Mouse (Mus musculus) adrenal gland, postnatal 4 days (tissue): ENCODE data around the gene Ackr1. TPM values are rescaled to one million over a fixed set of nuclear protein-coding genes. Genes with fewer than 3 reads are reported as not detected.
"Not testable (repeated sequence)": the region's sequence is repeated elsewhere in the genome, so short reads cannot be mapped to it uniquely, and the experiment has no call there.

ENCODE experiments used
- DNase-seq, 2 experiments: peaks; one replicate each; pipeline ENCODE4 v3.0.0; 2021 to 2022; ENCODE audit warnings: low spot score in 2 of 2, mixed read lengths in 2 of 2
- total RNA-seq, 2 experiments: library from RNA; stranded (reverse); gene quantifications; 2 replicates each; pipeline ENCODE4 v1.2.3; 2021

The Ackr1 gene
- total RNA-seq, 2 experiments from 2014 or later, result 5.0 to 6.2 TPM

GRCm38 (mm10) chr1:173349946-173350345, 16.4 kb upstream of the Ackr1 start:
- DNase-seq, result no peak

GRCm38 (mm10) chr1:173349192-173349591, 15.6 kb upstream of the Ackr1 start:
- no peak for DNase-seq

GRCm38 (mm10) chr1:173348527-173348926, 15.0 kb upstream of the Ackr1 start:
- DNase-seq, result no peak

DNA sequence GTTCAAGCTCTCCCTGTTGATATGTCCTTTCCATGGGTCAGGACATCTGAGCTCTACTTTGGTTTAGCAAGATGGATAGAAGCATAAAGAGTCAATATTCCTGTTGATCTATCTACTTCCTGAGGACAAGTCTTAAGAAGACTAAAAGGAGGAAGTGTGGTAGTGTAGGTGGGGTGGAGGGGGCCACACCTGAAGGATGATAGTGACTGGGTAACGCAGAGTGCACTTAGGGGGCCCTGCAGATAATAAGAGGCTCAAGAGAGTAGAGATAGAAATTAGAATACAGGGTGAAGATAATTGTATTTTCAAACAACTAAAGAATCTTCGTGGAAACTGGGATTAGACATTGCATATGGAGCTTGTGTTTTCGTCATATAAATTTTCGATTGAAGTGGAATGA, 11.6 kb upstream of the Ackr1 start:
- no peak for DNase-seq

- DNase-seq, result no peak
Observed at GRCm38 (mm10) chr1:173343934-173344333, 10.4 kb upstream of the Ackr1 start.

GRCm38 (mm10) chr1:173342425-173342824, 8.9 kb upstream of the Ackr1 start:
- DNase-seq, result no peak

GRCm38 (mm10) chr1:173339543-173339942, 6.0 kb upstream of the Ackr1 start:
- DNase-seq, result peak in 1 of 2 experiments; percentile 16

DNA sequence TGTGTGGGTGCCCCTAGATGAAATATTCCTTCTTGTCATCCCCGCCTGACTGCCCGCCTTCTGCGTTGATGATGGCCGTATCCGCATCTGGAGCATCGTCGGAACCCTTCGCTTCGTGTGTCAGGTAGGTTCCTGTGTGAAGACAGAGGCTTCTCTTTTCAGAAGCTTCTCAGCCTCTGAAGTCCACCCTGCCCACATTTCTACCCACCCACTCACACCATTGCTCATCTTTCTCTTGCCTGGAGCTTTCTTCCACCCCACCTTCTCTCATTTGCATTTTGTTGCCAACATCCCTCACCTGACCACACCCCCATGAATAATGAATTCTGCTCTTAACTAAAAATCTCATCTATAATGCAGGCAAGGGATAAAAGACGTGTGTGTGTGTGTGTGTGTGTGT, 3.5 kb upstream of the Ackr1 start:
- no peak for DNase-seq

DNA sequence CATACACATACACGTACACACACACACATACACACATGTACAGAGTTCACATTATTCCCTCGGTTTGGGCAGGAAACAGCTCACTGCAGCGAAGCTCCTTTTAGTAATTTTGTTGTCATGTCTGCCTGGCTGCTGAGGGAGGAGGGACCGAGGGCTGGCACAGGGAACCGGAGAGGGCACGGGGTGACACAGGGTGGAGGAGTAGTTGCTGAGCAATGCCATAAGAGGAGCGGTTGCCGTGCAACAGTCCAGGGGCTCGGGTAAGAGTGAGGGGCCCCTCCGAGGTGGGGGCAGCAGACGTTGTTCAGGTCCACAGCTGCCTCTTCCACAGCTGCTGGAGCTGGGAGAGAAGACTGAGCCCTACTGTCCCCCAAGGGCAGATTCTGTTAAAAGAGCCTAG, 2.4 kb upstream of the Ackr1 start:
- no peak for DNase-seq

GRCm38 (mm10) chr1:173332418-173332817, 1.1 kb downstream of the Ackr1 start:
- no peak for DNase-seq

DNA sequence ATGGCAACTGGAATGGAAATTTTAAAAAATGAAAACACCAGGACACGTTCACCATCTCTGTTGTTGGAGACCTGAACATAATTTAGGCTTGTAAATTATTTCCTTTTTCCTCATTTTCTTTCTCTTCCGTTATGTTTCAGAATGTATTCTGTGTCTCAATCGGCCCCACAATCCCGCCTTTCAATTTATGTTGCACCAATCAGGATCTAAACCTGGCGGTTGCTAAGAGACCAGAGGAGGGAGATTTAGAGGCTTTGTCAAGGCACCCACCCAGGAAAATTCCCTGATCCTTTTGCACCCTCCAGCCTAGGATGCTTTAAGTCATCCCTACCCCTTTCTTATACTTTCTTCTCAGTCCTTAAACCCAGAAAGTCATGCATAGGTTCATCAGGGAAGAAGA, 3.8 kb downstream of the Ackr1 start:
- DNase-seq, result no peak

DNA sequence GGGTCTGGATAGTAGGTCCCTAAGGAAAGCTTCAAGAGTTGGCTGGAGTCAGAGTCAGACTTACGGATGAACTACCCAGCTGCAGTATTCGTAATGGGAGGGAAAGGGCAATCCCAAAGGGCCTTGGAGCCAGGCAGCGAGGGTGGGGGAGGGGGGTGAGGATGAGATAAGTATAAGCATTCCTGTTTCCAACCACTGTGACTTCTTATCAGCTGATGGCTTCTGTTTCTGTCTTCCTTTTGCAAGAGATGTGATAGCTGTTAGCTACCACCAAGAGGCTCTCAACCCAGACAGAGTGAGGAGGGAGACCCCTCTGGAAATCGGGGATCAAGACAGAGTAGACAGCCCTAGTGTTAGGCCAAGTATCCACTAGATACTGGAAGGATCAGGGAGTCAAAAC, 4.4 kb downstream of the Ackr1 start:
- no peak for DNase-seq

DNA sequence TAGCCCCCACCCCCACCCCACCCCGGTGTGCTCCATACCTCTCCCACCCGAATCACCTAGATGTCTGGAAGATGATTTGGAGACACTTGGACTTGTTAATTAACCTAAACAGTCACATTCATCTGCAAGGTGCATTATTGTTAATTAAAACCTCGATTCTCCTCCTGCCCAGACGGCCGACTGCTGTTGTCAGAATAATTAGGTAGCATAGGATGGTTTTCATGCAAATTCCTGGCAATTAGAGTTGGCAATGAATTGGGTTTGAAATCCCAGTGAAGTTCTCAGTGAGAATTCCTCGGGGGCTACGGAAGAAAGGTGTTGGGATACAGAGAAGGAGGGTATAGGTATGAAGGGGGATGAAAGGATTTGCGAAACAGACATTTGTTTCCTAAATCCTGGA, 5.1 kb downstream of the Ackr1 start:
- no peak for DNase-seq

DNA sequence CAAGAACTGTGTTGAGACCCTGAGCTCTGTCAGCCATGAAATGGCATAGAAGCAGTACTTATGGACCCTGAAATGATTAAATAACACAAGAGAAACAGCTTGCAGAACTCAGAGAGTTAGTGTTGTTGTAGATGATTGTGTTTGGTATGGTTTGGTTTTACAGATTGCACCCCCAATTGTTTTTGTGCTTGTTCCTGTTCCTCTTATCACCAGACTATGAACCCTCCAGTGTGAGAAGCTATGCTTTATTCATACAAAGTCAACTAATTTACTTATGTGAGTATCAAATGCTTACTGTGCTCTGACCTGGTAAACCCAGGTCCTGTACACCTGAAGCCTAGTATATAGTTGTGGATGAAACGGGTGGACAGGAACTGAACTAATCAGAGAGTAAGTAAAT, 7.0 kb downstream of the Ackr1 start:
- no peak for DNase-seq

DNA sequence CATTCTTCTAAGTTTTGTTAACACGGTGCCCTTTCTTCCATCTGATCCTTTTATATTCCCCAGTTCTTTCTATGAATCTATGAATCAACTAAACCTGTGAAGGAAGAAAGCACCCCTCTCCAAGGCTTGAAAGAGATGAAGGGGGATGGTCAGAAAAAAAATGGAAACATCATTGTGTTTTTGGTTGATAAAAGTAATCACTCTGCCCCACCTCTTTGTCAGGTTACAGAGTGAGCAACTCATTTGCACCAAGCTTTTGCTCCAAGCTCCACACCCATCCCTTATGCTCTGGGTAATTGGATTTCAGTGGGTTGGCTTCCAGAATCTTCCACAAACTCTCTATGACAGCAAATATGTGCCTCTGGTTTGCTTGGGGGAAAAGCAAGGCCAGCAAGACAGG, 8.2 kb downstream of the Ackr1 start:
- no peak for DNase-seq

DNA sequence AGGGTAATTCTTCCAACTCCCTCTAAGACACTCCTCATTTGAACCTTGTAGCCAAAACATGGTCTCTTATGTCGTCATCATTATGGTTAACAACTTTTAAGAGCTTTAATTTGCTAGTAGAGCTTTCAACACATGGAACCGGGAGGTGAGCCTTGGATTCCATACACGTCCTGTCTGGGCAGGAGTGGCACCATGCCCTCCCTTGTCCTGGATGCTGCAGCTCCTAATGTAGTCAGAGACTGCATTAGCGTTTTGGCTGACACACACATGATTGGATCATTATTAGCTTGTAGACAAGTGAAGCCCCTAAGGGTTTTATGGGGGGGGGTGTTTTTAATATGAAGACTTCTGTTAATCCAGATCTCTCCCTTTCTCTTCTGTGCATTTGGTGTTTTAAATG, 8.6 kb downstream of the Ackr1 start:
- no peak for DNase-seq

DNA sequence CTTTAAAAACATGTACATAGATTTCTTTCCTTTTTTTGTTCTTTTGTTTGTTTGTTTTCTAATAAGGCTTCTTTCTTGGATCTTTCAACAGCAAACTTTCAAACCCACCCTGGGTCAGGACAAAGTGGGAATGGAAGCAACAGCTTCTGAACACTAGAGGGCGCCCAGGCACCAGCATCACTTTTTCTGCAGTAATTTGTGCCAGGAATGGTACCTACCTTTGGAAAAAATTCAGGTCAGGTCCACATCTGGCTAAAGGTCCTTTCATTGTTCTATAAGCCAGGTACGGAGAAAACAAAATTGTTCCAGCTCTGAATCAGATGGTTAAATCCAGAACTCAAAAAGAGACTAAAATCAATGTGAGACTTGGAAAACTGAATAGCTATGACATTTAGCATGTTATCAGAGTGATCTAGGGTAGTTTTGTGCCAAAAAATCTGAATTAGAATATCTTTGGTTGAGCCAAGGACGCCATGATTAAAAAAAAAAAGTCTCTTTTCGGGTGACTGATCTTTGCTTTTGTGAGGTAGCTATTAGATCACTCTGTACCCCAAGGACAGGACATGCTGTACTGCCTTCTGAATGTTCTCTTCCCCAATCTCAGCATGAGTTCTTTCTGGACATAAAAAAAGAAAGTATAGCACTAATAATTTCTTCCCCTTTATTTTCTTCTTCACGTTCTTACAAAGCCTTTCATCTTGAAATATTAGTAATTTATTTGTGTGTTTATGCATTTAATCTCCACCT, 9.5 kb downstream of the Ackr1 start:
- no peak for DNase-seq

DNA sequence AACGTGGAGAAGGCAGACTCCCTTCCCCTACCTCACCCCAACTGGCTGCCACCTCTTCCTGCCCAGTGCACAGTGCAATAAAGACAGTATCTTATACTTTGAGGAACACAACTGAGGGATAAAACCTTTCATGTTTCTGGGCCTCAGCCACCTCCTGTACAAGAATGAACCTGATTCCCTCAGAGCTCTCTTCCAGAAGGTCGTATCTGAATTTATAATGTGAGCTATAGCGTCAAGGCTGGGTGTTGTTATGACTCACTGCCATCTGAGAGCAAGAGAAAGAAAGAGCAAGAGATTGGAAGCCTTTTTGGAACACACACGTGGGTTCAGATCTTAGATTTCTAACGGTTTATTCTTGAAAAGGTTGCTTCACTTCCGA, 11.3 kb downstream of the Ackr1 start:
- DNase-seq, result no peak

GRCm38 (mm10) chr1:173321593-173322248, 11.8 kb downstream of the Ackr1 start:
- no peak for DNase-seq

- DNase-seq, result no peak
Observed at GRCm38 (mm10) chr1:173317925-173318477, 15.5 kb downstream of the Ackr1 start.

DNA sequence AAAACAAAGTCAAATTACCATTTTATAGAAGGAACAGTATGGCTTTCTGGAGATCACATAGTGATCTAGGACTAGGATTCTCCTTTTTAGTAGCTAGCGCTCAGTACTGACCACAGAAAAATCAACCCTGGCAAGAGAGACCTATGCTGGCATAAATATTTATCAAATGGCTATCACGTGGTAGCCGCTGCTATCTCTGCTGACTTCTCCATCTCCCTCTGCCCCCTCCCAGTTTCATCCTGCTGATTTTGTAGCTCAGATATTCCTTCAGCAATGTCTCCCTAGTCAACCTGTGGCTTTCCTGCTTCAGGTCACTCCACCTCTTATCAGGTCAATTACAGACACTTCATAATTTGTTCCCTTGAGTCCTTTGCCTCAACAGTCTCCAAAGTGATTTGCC, 17.8 kb downstream of the Ackr1 start:
- no peak for DNase-seq

DNA sequence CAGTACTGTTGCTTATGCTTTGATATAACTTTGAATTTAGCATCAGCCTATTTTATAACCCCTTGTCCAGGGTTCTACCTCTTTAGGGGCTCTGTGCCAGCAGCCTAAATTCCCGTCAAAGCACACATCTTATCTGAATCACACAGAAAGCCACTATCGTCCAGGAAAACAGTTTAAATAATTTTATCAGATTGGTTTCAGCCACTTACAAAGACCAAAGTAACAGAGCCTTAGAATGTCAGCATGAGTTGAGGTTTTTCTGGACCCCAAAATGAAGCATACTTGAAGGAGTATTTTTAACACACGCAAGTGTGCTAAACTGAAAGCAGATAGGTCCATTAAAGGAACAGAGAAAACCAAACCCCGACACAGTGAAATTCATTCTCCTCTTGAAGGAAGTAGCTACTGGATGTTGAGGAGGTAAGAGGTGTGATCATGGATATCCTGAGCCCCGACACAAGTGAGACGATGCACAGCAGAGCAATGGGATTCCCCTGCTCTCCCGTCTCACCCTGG, 20.0 kb downstream of the Ackr1 start:
- DNase-seq, result not testable (repeated sequence)
